Mouse (Mus musculus): Measurements from ENCODE around the gene Hoxc5.

The Hoxc5 gene

DNA sequence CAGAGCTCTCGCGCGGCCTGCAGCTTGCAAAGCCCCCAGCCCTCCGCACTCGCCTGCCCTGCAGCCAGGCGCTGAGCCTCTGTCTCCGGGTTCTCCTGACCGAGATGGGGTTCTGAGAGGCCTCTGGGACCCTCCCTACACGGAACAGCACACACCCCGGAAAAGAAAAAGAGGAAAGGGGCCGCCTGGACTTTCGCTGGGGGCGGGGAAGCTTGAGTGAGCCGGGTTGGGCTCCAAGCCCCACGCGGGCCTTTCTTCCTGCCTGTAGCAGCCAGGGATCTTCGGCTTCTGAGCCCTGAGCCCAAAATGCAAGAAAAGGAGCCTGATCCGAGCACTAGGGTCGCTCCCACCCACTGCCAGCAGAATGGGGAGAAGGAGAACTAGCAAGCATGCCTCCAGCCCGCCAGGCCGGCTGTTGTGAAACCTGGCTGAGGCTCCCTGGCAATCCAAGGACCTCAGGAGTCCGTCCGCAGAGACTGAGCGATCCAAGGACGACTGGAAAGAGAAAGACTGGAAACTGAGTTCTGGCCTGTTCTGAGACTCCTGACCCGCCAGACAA is 44.8 kb downstream of the Hoxc5 start:
- no peak for DNase-seq (ENCODE audit: low spot score)

DNA sequence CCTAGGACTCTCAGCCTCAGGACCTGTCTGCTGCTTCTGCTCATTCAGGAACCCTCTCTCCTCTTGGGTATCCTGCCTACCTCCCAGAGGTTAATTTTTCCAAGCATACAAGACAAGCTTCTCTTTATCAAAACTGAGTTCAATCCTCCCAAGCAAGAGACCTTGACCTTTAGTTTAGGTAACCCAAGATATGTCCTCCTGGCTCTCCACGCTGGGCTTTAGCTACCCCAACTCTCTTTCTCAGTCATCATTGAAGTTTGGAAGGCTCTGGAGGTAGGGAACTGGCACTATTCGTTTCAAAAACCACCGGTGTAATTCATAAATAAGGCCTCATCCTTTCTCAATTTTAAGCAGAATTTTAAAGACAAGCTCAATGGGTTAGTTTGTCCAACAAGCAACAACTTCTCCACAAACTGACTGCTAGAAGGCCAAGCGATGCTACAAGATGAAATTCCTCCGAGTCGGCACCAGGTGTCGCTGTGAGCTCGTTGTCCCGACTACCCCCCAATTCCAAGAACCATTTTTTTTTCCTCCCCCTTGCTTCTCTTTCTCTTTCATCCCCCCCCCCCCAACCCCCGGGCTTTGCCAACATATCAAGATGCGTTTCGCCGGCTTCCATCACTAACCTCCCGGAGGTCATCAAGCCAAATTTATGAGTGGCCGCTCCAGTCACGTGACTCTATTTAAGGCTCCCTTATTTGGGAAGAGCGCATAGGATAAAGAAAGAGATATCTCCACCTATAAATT is 46.2 kb downstream of the Hoxc5 start:
- DNase-seq (ENCODE audit: low spot score), result peak; percentile 27

DNA sequence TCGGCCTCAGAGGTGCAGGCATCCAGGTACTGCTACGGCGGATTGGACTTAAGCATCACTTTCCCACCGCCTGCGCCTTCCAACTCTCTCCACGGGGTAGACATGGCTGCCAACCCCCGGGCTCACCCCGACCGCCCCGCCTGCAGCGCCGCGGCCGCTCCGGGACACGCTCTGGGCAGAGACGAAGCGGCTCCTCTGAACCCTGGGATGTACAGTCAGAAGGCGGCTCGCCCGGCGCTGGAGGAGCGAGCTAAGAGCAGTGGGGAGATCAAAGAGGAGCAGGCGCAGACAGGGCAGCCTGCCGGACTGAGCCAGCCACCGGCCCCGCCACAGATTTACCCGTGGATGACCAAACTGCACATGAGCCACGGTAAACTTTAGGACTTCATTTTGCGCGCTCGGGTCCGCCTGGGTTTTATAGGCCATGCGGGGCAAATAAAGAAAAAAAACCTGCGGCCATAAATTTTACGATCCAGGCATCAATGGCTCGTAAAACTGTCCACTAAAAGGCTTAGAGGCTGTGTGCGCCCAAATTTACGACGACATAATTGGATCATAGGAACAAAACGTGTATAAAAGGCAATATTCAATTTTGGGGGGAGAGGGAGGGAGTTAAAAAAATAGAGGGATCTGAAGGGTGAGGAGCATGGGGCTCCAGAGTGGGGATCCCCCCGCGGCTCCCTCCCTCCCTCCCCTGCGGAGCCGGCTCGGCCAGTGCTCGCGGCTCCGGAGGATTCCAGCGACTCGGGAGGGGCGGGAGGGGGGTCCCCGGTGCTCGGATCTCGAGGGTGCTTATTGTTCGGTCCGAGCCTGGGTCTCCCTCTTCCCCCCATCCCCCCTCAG is 47.1 kb downstream of the Hoxc5 start:
- DNase-seq (ENCODE audit: low spot score), result no peak

DNA sequence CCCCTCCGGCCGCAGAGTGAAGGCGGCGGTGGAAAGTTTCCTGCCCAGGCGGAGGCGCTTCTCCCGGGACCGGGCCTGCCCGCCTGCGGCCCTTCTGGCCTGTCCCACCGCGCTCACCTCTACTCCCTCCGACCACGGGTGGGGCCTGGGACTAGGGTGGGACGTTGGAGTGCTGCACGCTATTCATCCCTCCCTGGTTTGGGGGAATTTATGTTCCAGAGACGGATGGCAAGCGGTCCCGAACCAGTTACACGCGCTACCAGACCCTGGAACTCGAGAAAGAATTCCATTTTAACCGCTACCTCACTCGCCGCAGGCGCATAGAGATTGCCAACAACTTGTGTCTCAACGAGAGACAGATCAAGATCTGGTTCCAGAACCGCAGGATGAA is 47.8 kb downstream of the Hoxc5 start:
- no peak for DNase-seq (ENCODE audit: low spot score)

DNA sequence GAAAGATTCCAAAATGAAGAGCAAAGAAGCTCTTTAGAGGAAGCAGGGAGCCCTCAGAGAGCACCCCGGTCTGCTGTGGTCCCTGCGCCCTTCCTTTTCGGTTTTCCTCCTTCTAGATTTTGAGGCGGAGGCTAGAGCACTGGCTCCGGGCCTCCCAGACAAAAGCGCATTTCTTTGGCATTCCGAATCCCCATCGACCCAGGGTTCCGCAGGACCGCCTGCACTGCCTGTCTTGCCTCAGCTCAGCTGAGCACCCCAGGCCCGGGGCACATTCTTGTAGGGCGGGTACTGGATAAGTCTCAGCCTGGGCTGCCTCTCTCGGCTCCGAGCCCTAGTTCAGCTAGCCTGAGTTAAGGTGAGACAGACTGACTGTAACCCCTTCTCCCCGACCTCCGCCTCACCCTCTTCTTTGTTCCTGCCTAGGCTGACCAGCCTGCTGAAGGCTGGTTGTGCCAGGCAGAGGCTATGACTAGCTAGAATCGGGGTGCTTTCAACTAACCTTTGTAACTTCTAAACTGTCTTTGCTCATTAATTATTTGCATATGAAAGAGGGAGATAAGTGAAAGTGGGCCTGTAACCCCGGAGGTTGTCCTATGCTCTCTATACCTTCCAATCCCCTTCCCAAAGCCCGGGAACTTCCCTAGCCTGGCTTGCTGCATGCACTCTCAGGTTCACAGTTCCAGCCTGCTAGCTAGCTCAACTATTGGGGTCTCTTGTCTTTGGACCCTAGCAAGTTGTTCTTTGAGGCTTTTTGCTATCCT is 48.3 kb downstream of the Hoxc5 start:
- no peak for DNase-seq (ENCODE audit: low spot score)

DNA sequence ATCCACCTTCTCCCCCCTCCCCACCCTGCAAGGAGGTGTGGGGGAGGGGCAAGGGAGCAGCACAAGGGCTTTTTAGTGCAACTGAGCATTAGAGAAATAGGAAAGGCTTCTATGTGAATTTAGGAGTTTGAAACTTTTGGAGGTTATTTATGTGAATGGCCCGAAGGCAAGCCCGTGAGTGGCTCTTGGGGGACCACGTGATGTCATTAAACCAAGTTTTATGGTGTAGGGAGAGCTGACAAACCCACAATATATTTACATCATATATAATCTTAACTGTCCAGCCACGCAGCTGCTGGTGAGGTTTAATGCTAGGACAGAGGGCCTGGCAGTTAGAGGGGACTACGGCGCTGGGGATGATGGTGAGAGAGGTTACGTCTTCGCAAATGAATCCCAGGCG is 51.4 kb downstream of the Hoxc5 start, which contains the start of gene Hoxc4:
Gene Hoxc4 (plus strand): TSS at position 299 of the 400 bp plus-strand sequence.
- DNase-seq (ENCODE audit: low spot score), result no peak

DNA sequence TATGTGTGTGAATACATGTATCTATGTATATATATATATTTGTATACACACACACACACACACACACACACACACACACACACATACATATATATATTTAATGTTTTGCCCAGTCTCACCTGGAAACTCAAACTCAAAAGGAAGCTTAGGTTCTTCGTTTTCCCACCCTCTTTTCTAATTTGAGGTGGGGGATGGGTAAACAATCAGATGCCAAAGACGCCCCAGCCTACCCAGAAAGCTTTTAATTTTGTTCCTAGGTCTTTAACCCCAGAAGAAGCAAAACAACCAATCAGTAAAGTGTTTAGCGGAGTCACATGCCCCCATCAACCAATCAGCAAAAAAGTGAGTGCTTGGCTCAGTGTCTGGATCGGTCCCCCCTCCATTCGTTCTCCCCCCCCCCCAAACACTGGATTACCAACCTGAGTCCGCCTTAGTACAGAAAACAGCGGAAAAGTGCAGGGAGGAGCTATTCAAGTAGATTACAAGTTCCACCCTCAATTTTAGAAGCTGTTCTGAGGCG is 53.7 kb downstream of the Hoxc5 start:
- no peak for DNase-seq (ENCODE audit: low spot score)

DNA sequence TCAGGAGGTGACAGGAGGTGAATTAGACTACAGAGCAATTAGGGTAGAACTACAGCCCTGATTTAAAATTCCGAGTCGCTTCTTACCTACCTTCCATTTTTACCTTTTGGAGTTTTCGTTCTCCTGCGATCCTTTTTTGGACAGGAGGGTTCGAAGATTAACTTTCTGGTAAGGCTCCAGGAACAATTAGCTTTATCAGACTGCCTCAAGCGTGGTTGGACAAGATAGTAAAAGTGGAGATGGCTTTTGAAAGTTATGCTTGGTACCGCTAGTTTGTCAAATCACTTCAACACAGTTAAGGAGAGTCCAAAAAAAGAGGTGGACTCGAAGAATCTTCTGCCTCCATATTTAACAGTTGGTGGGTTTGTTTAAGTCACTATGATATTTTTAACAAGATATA is 54.3 kb downstream of the Hoxc5 start:
- DNase-seq (ENCODE audit: low spot score), result no peak

DNA sequence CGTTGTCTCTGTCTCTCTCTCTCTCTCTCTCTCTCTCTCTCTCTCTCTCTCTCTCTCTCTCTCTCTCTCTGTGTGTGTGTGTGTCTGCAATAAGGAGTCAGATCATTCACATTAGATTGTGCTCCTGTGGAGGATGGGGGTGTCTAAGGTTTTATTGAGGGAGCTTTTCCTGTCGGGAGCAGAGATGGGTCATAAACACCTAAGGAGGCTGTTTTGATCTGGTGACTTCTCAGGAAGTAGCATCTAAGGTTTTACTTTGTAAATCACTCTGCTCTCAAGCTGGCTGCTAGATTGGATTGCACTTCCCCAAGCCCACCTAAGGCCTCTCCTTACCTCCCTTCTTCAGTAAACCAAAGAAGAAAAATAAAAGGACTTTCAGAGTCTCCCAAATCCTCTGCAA is 56.9 kb downstream of the Hoxc5 start:
- no peak for DNase-seq (ENCODE audit: low spot score)

DNA sequence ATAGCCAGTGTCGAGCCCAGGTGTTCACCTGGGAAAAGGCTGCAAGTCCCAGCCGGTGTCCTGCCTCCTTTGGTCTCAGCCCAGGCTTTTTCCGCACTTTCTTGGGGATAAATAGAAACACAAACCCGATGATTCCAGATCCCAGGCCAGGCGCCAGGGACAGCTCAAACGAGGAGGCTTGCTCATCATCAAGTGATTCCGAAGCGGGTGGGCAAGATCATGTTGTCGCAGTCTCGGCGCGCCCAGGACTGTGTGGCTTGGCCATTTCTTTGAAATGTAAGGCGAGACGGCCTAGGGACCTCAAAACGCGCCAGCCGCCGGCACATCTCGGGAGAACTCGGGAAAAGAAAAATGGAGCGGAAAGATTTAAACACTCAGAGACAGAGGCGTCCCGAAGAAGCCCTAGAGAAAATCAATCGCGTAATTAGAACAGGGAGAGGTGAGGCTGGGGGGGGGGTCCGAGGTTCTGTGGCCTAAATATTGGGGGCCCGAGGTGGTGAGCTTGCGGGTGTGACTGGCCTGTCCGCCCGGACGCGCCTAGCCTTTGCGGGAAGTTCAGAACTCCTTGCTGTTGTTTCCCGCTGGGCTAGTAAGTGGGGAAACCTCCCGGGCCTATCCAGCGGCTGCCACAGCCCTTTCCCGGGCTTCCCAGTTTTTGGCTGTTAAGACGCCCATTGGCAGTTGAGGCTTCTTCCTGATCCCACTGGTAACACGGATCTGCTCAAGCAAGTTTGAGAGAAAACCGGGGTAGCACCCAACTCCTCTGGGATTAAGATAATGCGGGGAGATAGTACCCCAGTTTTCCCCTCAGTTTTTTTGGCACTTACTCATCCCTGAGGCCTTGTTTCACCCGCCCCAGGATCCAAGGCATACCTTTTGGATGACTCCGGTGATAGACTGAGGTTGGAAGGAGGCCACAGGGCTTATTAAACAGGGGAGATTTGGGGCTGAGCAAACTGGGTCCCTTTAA is 60.3 kb downstream of the Hoxc5 start:
- no peak for DNase-seq (ENCODE audit: low spot score)

DNA sequence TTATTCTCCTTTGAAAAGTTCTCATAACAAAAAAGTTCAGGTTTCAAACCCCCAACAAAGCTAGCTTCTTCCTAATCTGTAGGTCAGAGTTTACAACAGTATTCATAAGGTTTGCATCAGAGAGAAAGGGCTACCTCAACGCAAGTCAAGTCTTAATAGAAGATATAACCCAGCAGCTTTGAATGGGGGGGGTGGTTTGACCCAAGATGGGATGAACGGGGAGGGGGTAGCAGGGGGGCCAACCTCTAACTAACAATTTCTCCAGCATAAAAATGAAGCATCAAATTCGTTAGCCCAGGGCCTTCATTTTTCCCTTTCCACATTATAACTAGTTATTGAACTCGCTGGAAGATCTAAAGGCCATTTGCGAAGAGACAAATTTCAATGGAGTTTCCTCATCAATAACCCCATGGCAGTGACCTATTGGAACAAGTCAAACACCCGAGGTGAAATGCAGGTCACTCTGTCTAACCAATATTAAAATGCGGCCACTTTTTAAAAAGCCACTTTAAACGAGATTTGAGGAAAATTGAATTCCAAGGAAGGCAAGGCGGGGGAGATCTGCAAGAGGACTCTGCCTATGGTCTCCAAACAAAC is 61.8 kb downstream of the Hoxc5 start:
- no peak for DNase-seq (ENCODE audit: low spot score)

DNA sequence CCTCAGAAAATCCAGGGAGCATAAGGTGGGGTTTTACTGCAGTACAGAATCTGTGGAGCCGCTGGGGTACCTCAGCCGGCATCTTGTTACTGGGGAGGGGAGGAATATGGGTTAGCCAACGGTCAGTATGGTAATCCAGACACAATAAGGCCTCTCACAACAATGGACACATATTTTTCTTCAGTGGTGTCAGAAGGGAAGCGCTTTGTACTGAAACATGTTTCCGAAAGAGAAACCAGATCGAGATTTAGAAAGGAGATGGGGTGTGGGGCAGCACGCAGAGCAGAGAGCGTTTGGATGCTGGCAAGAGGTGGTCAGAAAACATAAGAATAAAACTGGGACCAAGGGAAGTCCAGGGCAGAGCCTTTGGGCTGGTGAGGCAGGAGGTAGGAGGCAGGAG is 62.9 kb downstream of the Hoxc5 start:
- DNase-seq (ENCODE audit: low spot score), result no peak

DNA sequence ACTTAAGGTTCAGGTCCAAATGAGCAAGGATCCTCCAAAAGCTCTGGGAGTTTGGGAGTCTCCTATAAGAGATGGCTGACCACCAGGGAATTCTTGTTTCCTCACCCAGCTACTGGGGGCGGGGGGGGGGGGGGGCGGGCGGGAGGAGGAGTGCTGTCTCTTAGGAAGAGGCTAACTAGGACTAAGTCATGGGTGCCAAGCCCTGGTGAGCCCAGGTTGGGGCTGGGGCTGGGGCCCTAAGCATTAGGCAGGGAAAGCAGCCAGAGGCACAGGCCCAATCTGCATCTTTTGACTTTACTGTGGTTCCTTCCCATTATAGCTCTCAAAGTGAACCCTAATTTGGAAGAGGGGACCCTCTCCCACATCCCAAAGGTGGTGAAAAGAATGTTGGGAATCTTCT is 64.9 kb downstream of the Hoxc5 start:
- DNase-seq (ENCODE audit: low spot score), result no peak

DNA sequence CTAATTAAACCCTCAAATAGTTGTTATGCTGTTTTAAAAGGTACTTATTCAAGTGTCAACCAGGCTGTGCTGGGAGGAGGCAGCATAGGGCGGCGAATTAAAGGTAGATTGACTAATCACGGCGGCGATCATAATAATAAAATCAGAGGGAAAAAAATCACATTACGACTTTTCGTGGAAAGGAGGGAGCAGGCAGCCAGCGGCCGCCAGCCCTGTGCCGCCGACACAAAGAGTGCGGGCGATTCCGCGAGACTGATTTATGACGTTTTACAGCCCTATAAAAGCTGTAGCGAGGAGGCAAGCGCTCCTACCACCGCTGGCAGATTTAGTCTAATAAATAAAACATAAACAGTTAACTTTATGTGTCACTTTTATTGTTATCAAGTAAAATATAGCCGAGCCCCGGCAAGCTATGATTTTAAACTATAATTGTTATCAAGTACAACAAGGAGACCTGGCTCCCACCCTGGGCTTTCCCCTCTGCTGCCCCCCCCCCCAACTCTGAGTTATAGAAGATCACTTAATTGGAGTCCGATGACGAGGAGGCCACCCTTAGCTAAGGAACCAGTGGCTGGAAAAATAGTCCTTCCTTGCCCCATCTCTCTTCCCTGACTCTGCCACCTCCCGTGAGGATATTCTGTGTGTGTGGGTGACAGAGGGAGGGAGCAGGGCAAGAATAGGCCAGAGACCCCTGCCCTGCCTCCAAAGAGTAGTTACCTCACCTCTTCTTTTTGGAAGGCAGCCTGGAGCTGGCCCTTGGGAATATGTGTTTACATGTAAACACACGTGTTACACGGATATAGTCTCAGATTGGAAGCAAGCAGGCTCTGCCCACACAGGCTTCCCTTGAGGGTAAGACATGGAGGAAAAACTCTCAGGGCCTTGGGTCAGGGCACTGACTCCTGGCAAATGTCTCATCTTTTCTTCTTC is 65.7 kb downstream of the Hoxc5 start:
- no peak for DNase-seq (ENCODE audit: low spot score)

DNA sequence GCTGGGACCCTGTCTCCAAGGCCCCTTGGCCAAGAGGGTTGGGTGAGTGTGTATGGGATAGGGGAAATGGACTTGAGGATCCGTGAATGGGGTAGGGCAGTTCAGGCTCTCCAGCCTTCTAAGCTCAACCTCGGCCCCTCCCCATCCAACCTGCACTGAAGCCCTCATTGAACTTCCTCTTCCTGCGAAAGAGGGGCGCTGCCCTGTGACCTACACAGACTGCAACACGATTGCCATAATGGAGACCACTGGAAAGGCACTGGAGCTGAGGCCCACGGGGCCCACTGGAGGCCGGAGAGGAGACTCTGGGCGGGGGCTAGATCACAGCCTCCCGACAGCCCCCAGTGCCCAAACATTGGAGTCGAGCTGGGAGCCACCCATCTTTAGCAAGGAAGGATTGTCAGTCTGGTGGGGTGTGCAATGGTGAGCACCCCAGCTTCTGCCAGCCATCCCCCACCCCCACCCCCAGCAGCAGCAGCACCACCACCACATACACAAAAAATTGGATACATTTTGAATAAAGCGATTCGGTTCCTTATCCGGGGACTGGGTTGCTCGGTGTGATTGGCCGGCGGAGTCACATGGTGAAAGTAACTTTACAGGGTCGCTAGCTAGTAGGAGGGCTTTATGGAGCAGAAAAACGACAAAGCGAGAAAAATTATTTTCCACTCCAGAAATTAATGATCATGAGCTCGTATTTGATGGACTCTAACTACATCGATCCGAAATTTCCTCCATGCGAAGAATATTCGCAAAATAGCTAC is 67.0 kb downstream of the Hoxc5 start:
- DNase-seq (ENCODE audit: low spot score), result no peak

DNA sequence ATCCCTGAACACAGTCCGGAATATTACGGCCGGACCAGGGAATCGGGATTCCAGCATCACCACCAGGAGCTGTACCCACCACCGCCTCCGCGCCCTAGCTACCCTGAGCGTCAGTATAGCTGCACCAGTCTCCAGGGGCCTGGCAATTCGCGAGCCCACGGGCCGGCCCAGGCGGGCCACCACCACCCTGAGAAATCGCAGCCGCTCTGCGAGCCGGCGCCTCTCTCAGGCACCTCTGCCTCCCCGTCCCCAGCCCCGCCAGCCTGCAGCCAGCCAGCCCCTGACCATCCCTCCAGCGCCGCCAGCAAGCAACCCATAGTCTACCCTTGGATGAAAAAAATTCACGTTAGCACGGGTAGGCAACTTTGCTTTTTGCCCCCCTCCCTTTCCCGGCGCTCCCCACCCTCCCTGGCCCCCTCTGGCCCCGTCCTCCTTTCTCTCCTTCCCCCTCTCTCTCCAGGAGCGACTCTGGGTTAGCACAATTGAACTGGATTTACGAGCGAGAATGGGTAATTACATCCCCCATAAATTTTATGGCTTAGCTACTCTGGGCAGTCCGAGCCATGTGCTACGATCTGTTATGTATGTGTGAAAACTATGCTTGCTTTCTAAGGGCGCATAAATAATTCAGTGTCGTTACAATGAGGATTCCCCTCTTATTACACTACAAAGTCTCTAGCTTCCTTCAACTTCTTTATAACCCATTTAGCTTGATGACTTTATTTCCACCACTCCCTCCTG is 67.7 kb downstream of the Hoxc5 start:
- DNase-seq (ENCODE audit: low spot score), result no peak

DNA sequence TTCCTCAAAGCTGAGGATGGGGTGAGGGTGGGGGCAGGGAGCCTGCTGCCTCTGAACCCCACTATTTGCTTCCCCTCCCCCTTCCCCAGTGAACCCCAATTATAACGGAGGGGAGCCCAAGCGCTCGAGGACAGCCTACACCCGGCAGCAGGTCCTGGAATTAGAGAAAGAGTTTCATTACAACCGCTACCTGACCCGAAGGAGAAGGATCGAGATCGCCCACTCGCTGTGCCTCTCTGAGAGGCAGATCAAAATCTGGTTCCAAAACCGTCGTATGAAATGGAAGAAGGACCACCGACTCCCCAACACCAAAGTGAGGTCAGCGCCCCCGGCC is 68.3 kb downstream of the Hoxc5 start:
- no peak for DNase-seq (ENCODE audit: low spot score)

DNA sequence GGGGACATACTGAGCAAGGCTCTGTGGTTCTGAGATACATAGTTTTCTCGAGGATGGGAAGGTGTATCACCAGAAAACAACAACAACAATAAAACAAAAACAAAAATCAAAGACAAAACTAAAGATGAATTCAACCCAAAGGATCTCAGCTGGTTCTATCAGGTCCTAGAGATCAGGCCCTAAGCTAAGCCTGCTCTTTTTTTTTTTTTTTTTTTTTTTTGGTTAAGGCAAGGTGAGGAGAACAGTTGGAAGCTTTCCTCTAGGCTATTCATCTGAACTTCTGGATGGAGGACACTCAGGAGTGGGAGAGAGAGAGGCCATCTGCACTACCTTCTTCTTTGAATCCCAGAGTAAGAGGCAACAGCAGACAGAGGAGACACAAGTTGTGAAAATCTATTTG is 70.3 kb downstream of the Hoxc5 start:
- DNase-seq (ENCODE audit: low spot score), result no peak
